8 mouse cellular contexts compared by ENCODE assay signal in genomic region chr4:43492821-43493185, GRCm38 (mm10). TPM values are rescaled to one million over a fixed set of nuclear protein-coding genes. Genes with fewer than 3 reads are reported as not detected.
DNase-seq lines count a peak whose midpoint lies in the region; ATAC-seq lines count a peak whose summit lies in the region.

TSS of gene Ccdc107 (plus strand) at chr4:43492900.

- ATAC-seq in hematopoietic stem cell, adult 5-6 weeks (replicated peaks in 1 of 2; ENCODE audit: insufficient read depth in 1 of 2, low FRiP score in 2 of 2, low TSS enrichment in 1 of 2, low read depth in 1 of 2, poor library complexity in 2 of 2, severe bottlenecking in 2 of 2), result peak; percentile 93 to 95
- ATAC-seq in lung, embryonic 16.5 days (ENCODE audit: low read depth), result peak; percentile 98

- no peaks in the 10 kb centered on the region for H3K9me3 ChIP-seq in lung, embryonic 16.5 days (ENCODE audit: control insufficient read depth, low read length)

- H3K4me1 ChIP-seq in lung, embryonic 16.5 days (replicated peaks; ENCODE audit: control insufficient read depth, insufficient read depth, low read length), result peaks cover 11% of the 10 kb centered on the region

- H3K9ac ChIP-seq in lung, embryonic 16.5 days (ENCODE audit: low read length), result peak within 1 kb of the TSS; percentile 83

- H3K36me3 ChIP-seq in lung, embryonic 16.5 days (ENCODE audit: control insufficient read depth, insufficient read depth, low read length), result 0 out of 2 replicates have a peak, but pooled peaks cover 6% of the 10 kb centered on the region

- DNase-seq in MEL-GATA-1-ER (ENCODE audit: extremely low read depth, low read depth), result peak; percentile 96
- peak; percentile 93 for DNase-seq in cerebellum, adult 8-10 months
- DNase-seq in forelimb bud, embryonic 11.5 days (ENCODE audit: low read depth, low spot score), result peak; percentile 96
- DNase-seq in layer of hippocampus, adult 9-10 months (ENCODE audit: low spot score), result peak; percentile 87
- peak; percentile 53 for DNase-seq in ovary, postnatal 10 days (ENCODE audit: low spot score)
- peak; percentile 89 to 95 for DNase-seq in thymus, postnatal 10 days (ENCODE audit: low spot score in 2 of 2)

- under 1% methylated on average over 25 of the region's 25 CpGs for WGBS in lung, embryonic 16.5 days

- peak within 1 kb of the TSS; percentile 80 for H3K4me3 ChIP-seq in lung, embryonic 16.5 days (ENCODE audit: low read length)

- H3K27me3 ChIP-seq in lung, embryonic 16.5 days (ENCODE audit: control insufficient read depth, insufficient read depth, low read depth, low read length), result no peaks in the 10 kb centered on the region

- H3K27ac ChIP-seq in lung, embryonic 16.5 days (ENCODE audit: low read length), result peak within 1 kb of the TSS; percentile 90

- H3K4me2 ChIP-seq in lung, embryonic 16.5 days (ENCODE audit: low read depth, low read length), result peak within 1 kb of the TSS; percentile 67

RNA-seq across cellular contexts. Expression of gene Ccdc107, which starts in this region (rescaled TPM):
- 45.7 and 55.6 TPM in 2 replicates for total RNA-seq in hematopoietic stem cell, adult 5-6 weeks (2017)
- 73.7 and 73.8 TPM in 2 replicates for polyA plus RNA-seq in lung, embryonic 16.5 days (2015; fragmentation: Nextera tagmentation; extraction: Ambion mirVana)

Comparison
In these comparisons a context has a peak if more than half of its experiments do, and no peak if none do; other contexts are left out.
1. Peak in every context shown above with its lines: DNase-seq, ATAC-seq, H3K4me3 ChIP-seq and H3K27ac ChIP-seq.